Mouse (Mus musculus) hindbrain, embryonic 15.5 days (tissue): ENCODE results near the gene Hamp. TPM values are rescaled to one million over a fixed set of nuclear protein-coding genes. Genes with fewer than 3 reads are reported as not detected.

Experiments used
- ATAC-seq: fragments of 200-750 bp; cut with Nextera tagmentation; 2 replicates; pipeline ENCODE4 v1.8.0; 2017; ENCODE audit warnings: low read depth, moderate number of reproducible peaks, moderate TSS enrichment; ENCODE audit not compliant: low FRiP score
- H3K27ac ChIP-seq: fragments of 300-500 bp; sonication (generic); replicated peaks from 2 replicates; pipeline ENCODE4 v1.5.1; 2015; ENCODE audit warnings: mild to moderate bottlenecking, inconsistent platforms
- H3K27me3 ChIP-seq: fragments of 300-500 bp; sonication (generic); 2 replicates; pipeline ENCODE4 v1.6.1; 2015; ENCODE audit warnings: control low read depth, inconsistent platforms
- H3K36me3 ChIP-seq: fragments of 300-500 bp; sonication (generic); 2 replicates; pipeline ENCODE4 v1.6.1; 2015; ENCODE audit warnings: control low read depth, inconsistent platforms
- H3K4me1 ChIP-seq: fragments of 300-500 bp; sonication (generic); replicated peaks from 2 replicates; pipeline ENCODE4 v1.6.1; 2015; ENCODE audit warnings: control low read depth, inconsistent platforms
- H3K4me2 ChIP-seq: fragments of 300-500 bp; sonication (generic); 2 replicates; pipeline ENCODE4 v1.6.1; 2015; ENCODE audit warnings: moderate library complexity, mild to moderate bottlenecking, inconsistent platforms
- H3K4me3 ChIP-seq: fragments of 300-500 bp; sonication (generic); 2 replicates; pipeline ENCODE4 v1.5.1; 2015; ENCODE audit warnings: mild to moderate bottlenecking, inconsistent platforms
- H3K9ac ChIP-seq: fragments of 300-500 bp; sonication (generic); 2 replicates; pipeline ENCODE4 v1.6.1; 2015; ENCODE audit warnings: inconsistent platforms
- H3K9me3 ChIP-seq: fragments of 300-500 bp; sonication (generic); 2 replicates; pipeline ENCODE4 v1.6.1; 2016; ENCODE audit warnings: control low read depth, inconsistent platforms
- WGBS: fragments of 180-500 bp; shearing (Covaris S2); methylation state at CpG from one replicate; pipeline ENCODE4 v1.1.7; 2015; 5-methylcytosine and 5-hydroxymethylcytosine counted together
- polyA plus RNA-seq: library from polyadenylated mRNA; unstranded; fragments of >200 nt; fragmentation: Nextera tagmentation; extraction: Ambion mirVana; gene quantifications from 2 replicates; pipeline ENCODE4 v1.2.1, GENCODE M21; 2015

The Hamp gene
- polyA plus RNA-seq, 1 experiment from 2014 or later, result not detected

DNA sequence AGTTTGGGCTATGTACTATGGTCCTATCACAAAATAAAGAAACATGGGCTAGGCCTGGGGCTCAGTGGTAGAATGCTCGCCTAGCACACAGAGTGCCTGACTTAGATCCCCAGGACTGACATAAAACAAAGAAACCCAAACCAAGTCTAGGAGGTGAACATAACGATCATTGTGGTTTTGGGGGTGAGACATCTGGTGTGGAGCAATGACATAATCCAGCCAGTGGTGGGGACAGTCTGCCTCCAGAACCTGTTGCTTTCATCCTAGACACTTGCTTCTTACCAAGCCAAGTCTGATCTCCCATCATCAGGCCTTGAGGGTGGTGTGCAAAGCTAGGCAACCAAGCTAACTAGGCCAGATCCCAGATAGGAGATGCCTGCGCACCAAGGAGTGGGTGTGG, 22.8 kb upstream of the Hamp start:
- H3K27ac ChIP-seq, result no peak overlapping the region
- no peak overlapping the region for H3K9ac ChIP-seq
- H3K4me3 ChIP-seq, result no peak overlapping the region
- H3K27me3 ChIP-seq, result 0 out of 2 replicates have a peak, but pooled peaks cover under 1% of the 10 kb centered on the region
- 97% methylated on average over 3 of the region's 3 CpGs for WGBS
- no peaks in the 10 kb centered on the region for H3K9me3 ChIP-seq
- H3K4me2 ChIP-seq, result no peak overlapping the region
- no peak for ATAC-seq
- H3K4me1 ChIP-seq, result no peaks in the 10 kb centered on the region
- no peaks in the 10 kb centered on the region for H3K36me3 ChIP-seq

DNA sequence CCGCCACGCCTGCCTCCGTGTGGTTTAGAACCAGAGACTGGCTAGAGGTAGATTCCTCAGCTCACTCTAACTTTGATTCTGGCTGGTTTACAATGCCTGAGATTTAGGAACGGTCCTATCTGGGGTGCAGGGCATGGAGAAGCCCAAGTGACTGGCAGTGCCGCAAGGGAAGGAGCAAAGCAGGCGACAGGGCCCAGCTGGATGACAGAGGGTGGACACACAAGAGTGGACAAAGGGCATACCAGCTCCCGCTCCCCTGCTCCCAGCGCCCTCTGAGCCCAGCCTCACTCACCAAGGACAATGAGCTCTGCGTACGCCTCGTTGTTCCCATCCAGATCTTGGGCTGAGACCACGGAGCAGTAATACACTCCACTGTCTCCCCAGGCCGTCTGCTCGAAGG, 21.8 kb upstream of the Hamp start:
- H3K36me3 ChIP-seq, result no peaks in the 10 kb centered on the region
- ATAC-seq, result no peak
- no peak overlapping the region for H3K27ac ChIP-seq
- H3K4me2 ChIP-seq, result no peak overlapping the region
- no peaks in the 10 kb centered on the region for H3K4me1 ChIP-seq
- no peaks in the 10 kb centered on the region for H3K27me3 ChIP-seq
- no peaks in the 10 kb centered on the region for H3K9me3 ChIP-seq
- WGBS, result 53% methylated on average over 14 of the region's 14 CpGs
- no peak overlapping the region for H3K4me3 ChIP-seq
- no peak overlapping the region for H3K9ac ChIP-seq

DNA sequence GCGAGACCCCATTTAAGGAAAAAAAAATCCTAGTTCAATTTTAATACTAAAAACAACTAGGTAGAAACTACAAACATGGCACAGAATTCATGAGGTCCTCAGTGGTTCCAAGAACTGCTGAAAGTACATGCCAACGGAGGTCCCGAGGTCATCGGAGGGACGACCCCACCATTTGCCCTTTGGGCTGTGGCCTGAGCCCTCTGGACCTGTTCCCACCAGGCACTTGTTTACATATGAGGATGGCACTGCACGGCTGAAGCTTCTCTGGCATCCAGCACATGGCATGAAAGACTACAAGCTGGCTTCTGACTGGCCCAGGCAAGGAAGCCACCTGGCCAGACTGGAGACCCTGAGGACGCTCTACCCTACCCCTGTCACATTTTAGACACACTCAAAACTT, 20.5 kb upstream of the Hamp start:
- Histone ChIP-seq H3K4me3 (no peak overlapping the region), H3K4me1 (0 out of 2 replicates have a peak, but pooled peaks cover 7% of the 10 kb centered on the region)
- WGBS, result 89% methylated on average over 7 of the region's 7 CpGs

DNA sequence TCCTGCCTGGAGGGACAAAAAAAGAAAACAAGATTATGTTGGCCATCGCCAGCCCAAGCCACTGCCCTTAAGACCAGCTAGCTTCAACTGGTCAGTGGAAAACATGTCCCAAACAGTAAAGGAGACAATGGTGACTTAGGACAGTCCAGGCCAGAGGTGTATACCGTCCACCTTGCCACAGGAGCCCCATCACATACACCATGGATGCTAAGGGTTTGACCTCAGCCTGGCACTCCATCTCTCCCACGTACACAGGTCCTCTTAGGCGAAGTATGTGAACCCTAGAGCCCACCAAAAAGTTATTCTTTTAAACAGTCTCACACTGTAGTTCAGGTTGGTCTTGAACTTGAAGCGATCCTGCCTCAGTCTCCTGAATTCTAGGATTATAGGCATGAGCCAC, 19.0 kb upstream of the Hamp start:
- Histone ChIP-seq H3K9me3 (no peaks in the 10 kb centered on the region), H3K27ac (no peak overlapping the region), H3K4me1 (peaks cover 16% of the 10 kb centered on the region), H3K27me3 (no peaks in the 10 kb centered on the region), H3K36me3 (no peaks in the 10 kb centered on the region), H3K4me3 (no peak overlapping the region), H3K9ac (no peak overlapping the region), H3K4me2 (no peak overlapping the region)
- WGBS, result 95% methylated on average over 5 of the region's 5 CpGs
- ATAC-seq, result no peak

More for the DNA sequence above, 20.5 kb upstream of the Hamp start:
- Histone ChIP-seq H3K4me2 (no peak overlapping the region), H3K36me3 (no peaks in the 10 kb centered on the region), H3K9me3 (no peaks in the 10 kb centered on the region), H3K27ac (no peak overlapping the region), H3K9ac (no peak overlapping the region), H3K27me3 (no peaks in the 10 kb centered on the region)
- no peak for ATAC-seq

DNA sequence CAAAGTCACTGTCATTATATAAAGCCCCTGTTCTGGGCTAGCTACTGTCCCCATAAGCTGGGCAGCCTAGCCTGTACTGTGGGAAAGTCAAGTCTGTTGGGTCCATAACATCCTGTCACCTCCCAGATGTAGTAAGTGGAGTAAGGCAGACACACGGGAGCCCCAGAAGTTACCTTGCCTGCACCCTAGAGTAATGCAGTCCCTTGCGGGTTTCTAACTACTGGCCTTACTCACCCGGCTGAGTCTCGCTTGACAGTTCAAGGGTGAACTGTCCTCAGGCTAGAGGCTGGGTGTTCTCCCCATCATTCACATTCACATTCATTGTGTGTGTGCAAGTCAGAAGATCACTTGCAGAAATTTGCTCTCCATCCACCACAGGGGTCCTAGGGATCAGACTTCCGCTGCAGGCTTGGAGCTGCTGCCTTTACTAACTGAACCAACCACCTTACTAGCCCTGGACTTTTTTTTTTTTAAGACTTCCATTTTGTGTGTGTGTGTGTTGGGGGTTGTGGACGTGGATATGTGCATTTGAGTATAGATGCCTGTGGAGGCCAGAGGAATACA, 16.0 kb upstream of the Hamp start:
- Histone ChIP-seq H3K9me3 (no peaks in the 10 kb centered on the region), H3K4me1 (peaks cover 27% of the 10 kb centered on the region), H3K36me3 (no peaks in the 10 kb centered on the region), H3K27me3 (no peaks in the 10 kb centered on the region), H3K4me3 (no peak overlapping the region), H3K9ac (no peak overlapping the region), H3K27ac (no peak overlapping the region), H3K4me2 (no peak overlapping the region)
- 90% methylated on average over 6 of the region's 6 CpGs for WGBS
- no peak for ATAC-seq

DNA sequence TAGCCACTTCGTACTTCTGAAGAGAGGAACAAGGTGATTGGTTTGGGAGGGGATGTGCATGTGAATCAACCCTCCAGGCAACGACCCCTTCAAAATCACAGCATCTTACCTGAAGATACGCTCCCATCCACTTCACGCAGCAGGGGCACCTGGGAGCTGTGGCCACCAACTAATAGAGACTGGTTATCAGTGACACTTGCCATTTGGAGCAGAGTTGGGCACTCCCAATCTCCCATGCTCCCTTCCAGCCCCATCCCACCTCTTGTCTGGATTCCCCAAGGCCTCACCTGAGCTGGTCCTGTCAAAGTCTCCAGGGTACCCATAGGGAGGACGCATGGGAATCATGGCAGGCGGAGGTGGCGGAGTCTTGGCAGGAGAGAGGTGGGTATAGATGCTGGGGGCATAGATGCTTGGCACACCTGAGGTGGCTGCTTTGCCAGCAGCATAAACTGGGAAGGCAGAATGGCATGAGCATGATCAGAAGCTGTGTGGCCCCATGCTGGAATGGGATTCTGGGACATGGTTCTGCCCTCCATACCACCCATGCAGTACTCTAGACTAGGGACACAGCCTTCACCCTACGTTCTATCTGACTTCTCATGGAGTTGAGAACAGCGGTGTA, 15.1 kb upstream of the Hamp start:
- no peak for ATAC-seq
- Histone ChIP-seq H3K27ac (no peak overlapping the region), H3K27me3 (no peaks in the 10 kb centered on the region), H3K9ac (no peak overlapping the region), H3K36me3 (peaks cover 8% of the 10 kb centered on the region), H3K4me1 (peaks cover 28% of the 10 kb centered on the region), H3K4me2 (peak overlapping the region; percentile 50), H3K9me3 (no peaks in the 10 kb centered on the region), H3K4me3 (no peak overlapping the region)
- WGBS, result 99% methylated on average over 9 of the region's 9 CpGs

DNA sequence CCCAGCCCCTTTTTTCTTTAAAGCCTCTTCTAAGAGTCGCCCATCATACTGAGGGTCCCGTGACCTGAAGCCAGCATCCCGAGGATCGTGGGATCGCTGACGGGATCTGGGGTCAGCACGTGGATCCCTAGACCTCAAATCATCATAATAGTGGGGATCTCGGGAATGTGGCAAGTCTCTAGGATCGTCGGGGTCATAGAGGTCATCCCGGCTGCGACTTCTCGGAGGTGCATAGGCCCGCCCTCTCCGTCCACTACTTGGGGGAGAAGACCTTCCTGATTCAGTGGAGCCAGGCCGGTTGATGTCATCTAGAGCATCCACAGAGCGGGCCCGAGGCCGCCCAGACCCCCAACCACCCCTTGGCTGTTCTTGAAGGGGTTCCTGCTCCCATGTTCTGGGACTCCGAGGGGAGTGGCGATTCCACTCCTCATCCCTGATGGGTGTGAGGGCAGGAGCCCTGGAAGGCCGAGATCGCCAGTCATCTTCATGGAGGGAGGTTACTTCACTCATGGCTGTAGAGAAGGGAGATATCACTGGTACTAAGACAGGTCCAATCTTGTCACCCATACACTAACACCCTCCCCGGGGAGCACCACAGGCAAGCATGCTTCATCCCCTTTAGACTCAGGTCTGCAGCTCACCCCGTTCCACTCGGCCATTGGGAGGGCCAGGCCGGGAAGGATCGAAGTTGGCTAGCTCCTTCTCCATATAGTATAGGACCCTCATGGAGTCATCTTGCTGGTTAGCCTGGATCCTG, 14.5 kb upstream of the Hamp start:
- Histone ChIP-seq H3K9me3 (no peaks in the 10 kb centered on the region), H3K9ac (peak overlapping the region; percentile 89), H3K36me3 (peaks cover 15% of the 10 kb centered on the region), H3K4me2 (peak overlapping the region; percentile 50), H3K4me3 (peak overlapping the region; percentile 81), H3K4me1 (peaks cover 28% of the 10 kb centered on the region), H3K27ac (peak overlapping the region; percentile 99), H3K27me3 (no peaks in the 10 kb centered on the region)
- no peak for ATAC-seq
- 68% methylated on average over 28 of the region's 28 CpGs for WGBS

DNA sequence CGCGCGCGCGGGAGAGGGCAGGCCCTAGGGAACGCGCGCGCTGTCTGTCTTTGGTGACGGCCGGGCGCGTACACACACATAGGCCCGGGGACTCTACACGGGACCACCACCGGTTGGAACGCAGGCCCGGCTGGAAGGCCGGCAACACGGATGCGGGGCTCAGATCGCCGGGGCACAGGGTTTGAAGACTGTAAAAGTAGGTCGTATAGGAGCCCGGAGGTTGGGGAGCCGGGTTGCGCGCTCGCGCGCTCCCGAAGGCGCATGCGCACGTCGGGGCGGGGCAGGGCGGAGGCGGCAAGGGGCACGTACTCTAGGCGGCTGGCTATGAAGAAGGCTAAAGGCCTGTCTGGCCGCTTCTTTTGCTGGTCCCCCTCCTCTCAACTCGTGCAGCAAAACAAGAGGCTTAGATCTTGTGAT, 13.5 kb upstream of the Hamp start:
- Histone ChIP-seq H3K27me3 (no peaks in the 10 kb centered on the region), H3K4me2 (peak overlapping the region; percentile 50), H3K4me3 (peak overlapping the region; percentile 81), H3K36me3 (peaks cover 23% of the 10 kb centered on the region), H3K27ac (peak overlapping the region; percentile 99), H3K9me3 (no peaks in the 10 kb centered on the region), H3K9ac (peak overlapping the region; percentile 89), H3K4me1 (peaks cover 28% of the 10 kb centered on the region)
- under 1% methylated on average over 43 of the region's 43 CpGs for WGBS
- peak; percentile 77 for ATAC-seq

DNA sequence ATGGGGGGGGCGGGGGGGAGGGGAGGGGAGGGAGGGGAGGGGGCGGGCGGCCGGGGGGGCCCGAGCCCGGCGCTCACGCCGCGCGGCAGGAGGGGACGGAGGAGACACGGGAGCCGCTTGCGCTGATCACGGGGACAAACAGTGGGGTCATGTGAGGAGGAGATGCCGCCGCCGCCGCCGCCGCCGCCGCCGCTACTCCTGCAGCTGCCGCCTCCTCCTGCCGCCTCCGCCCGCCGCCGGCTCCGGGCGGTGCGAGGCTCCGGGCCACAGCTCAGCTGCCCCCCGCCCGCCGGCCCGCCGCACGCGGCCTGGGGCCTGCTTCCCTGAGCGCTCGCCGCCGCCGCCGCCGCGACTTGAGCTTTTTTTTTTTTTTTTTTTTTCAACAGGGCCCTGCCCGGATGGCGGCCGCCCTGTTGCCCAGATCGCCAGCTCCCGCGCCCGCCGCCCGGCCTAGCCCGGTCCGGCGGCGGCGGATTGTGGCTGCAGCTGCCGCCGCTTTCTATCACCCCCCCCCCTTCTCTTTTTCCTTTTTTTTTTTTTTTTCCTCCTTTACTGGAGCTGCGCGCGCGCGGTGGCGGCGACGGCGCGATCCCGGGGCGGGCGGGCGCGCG, 13.0 kb upstream of the Hamp start, which contains the start of gene Usf2:
TSS of gene Usf2 (minus strand) at position 48 of the 611 bp plus-strand sequence.
- Histone ChIP-seq H3K4me1 (peaks cover 28% of the 10 kb centered on the region), H3K4me2 (peak within 1 kb of the TSS; percentile 86), H3K9me3 (no peaks in the 10 kb centered on the region), H3K27ac (peak within 1 kb of the TSS; percentile 99), H3K4me3 (peak within 1 kb of the TSS; percentile 81), H3K36me3 (peaks cover 26% of the 10 kb centered on the region), H3K9ac (peak within 1 kb of the TSS; percentile 89), H3K27me3 (no peaks in the 10 kb centered on the region)
- 0% methylated on average over 21 of the region's 82 CpGs for WGBS
- ATAC-seq, result peak; percentile 63

DNA sequence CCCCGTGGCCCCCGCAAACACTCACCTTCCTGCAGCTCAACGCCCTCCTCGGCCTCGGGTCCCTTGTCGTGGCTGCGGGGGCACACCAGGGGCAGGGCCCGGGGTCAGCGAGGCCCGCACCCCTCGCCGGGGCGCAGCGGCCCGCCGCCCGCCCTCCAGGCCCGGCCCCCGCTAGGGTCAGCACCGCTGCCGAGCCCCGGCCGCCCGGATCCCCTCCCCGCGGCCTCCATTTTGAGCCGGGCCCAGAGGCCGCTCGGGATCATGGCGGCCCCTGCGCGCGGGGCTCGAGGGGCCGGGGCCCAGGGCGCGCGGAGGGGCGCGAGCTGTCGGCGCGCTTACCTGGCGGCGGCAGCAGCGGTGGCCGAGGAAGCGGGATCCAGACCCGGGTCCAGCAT, 12.5 kb upstream of the Hamp start:
- peaks cover 28% of the 10 kb centered on the region for H3K4me1 ChIP-seq
- H3K27ac ChIP-seq, result peak overlapping the region; percentile 99
- no peaks in the 10 kb centered on the region for H3K27me3 ChIP-seq
- 1% methylated on average over 20 of the region's 49 CpGs for whole genome bisulfite sequencing
- peak overlapping the region; percentile 81 for H3K4me3 ChIP-seq
- peak overlapping the region; percentile 86 for H3K4me2 ChIP-seq
- peaks cover 26% of the 10 kb centered on the region for H3K36me3 ChIP-seq
- H3K9me3 ChIP-seq, result no peaks in the 10 kb centered on the region
- peak overlapping the region; percentile 89 for H3K9ac ChIP-seq
- ATAC-seq, result peak; percentile 17

DNA sequence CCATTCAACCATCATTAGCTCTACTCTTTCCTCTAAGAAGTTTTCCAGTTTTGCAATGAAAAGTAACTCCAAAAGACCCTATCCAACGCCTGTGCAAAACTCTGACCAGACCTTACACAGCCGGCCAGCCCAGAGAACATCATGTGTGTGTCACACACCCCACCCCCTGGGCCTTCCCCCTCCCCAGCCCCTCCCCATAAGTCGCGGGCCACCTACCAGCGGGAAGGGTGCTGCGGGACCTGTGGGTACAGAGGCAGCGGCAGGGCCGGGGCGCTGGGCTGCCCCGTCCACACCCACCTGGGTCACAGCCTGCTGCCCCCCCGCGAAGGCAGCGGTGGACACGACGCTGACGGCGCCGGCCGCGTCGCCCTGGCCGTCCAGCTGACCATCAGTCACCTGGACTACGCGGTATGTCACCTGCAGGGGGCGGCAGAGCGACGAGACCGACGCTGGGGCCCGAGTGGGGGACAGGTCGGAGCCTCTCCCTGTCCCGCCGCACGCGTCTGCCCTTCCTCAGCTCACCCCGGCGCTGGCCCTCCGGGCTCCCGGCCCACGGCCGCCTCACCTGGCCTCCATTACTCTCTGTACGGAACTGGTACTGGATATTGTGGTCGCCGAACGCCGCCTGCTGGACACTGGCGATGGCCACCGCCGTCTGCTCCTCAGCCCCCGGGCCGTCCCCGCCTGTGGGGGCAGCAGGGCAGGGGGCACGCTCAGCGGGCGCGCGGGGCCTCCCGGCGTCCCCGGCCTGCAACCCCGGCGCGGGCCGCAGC, 11.9 kb upstream of the Hamp start:
- H3K9me3 ChIP-seq, result no peaks in the 10 kb centered on the region
- peak overlapping the region; percentile 86 for H3K4me2 ChIP-seq
- peak overlapping the region; percentile 89 for H3K9ac ChIP-seq
- no peaks in the 10 kb centered on the region for H3K27me3 ChIP-seq
- peaks cover 28% of the 10 kb centered on the region for H3K4me1 ChIP-seq
- ATAC-seq, result peak; percentile 59
- H3K36me3 ChIP-seq, result peaks cover 26% of the 10 kb centered on the region
- peak overlapping the region; percentile 99 for H3K27ac ChIP-seq
- peak overlapping the region; percentile 81 for H3K4me3 ChIP-seq
- 1% methylated on average over 60 of the region's 64 CpGs for WGBS
